Mouse (Mus musculus) myocyte (in vitro differentiated cells): ENCODE measurements around the gene Dohh. TPM values are rescaled to one million over a fixed set of nuclear protein-coding genes. Genes with fewer than 3 reads are reported as not detected.

Experiments used
- H3K27me3 ChIP-seq: one replicate; pipeline ENCODE4 v1.6.1; 2011; ENCODE audit not compliant: control insufficient read depth, insufficient read depth, insufficient read length
- H3K36me3 ChIP-seq: one replicate; pipeline ENCODE4 v1.6.1; 2011; ENCODE audit not compliant: control insufficient read depth, insufficient read depth
- H3K4me2 ChIP-seq: one replicate; pipeline ENCODE4 v1.6.1; 2011; ENCODE audit warnings: low read depth, control low read depth
- H3K4me3 ChIP-seq: one replicate; pipeline ENCODE4 v1.5.1; 2011; ENCODE audit warnings: mild to moderate bottlenecking, control low read depth, moderate library complexity
- H3K79me2 ChIP-seq: one replicate; pipeline ENCODE4 v1.6.1; 2011; ENCODE audit not compliant: control insufficient read depth, insufficient read depth
- H3ac ChIP-seq: one replicate; pipeline ENCODE4 v1.6.1; 2011; ENCODE audit not compliant: control insufficient read depth, insufficient read length
- CEBPB ChIP-seq: IDR thresholded peaks from 2 replicates; pipeline ENCODE4 v1.6.1; 2011; ENCODE audit warnings: mild to moderate bottlenecking, moderate library complexity; ENCODE audit not compliant: poor library complexity, insufficient read depth, severe bottlenecking
- E2F4 ChIP-seq: IDR thresholded peaks from one replicate; pipeline ENCODE4 v1.6.1; 2011; ENCODE audit warnings: mild to moderate bottlenecking, control low read depth, moderate library complexity; ENCODE audit not compliant: insufficient read depth
- MAX ChIP-seq: IDR thresholded peaks from one replicate; pipeline ENCODE4 v1.6.1; 2011; ENCODE audit warnings: low read depth, mild to moderate bottlenecking, control low read depth
- MYOD1 ChIP-seq, 3 experiments: IDR thresholded peaks; one replicate each; pipeline ENCODE4 v1.6.1; 2011; ENCODE audit warnings: control low read depth in 2 of 3, low read depth in 2 of 3, mild to moderate bottlenecking in 2 of 3, moderate library complexity in 1 of 3; ENCODE audit not compliant: insufficient read length in 2 of 3, control insufficient read depth in 1 of 3
- MYOG ChIP-seq, 3 experiments: IDR thresholded peaks; one replicate each; pipeline ENCODE4 v1.6.1; 2011; ENCODE audit warnings: control low read depth in 2 of 3, low read depth in 2 of 3, mild to moderate bottlenecking in 2 of 3; ENCODE audit not compliant: insufficient read length in 2 of 3, control insufficient read depth in 1 of 3, insufficient read depth in 1 of 3
- POLR2A ChIP-seq: IDR thresholded peaks from one replicate; pipeline ENCODE4 v1.6.1; 2011; ENCODE audit warnings: low read depth, mild to moderate bottlenecking, control low read depth, moderate library complexity; ENCODE audit not compliant: insufficient read length
- POLR2AphosphoS2 ChIP-seq: IDR thresholded peaks from one replicate; pipeline ENCODE4 v1.6.1; 2011; ENCODE audit warnings: low read depth, control low read depth; ENCODE audit not compliant: insufficient read length
- REST ChIP-seq: IDR thresholded peaks from one replicate; pipeline ENCODE4 v1.6.1; 2011; ENCODE audit warnings: mild to moderate bottlenecking, control low read depth, moderate library complexity; ENCODE audit not compliant: insufficient read depth, insufficient read length
- SRF ChIP-seq: IDR thresholded peaks from one replicate; pipeline ENCODE4 v1.6.1; 2011; ENCODE audit warnings: low read depth; ENCODE audit not compliant: control insufficient read depth, insufficient read length
- TCF12 ChIP-seq: IDR thresholded peaks from one replicate; pipeline ENCODE4 v1.6.1; 2011; ENCODE audit warnings: mild to moderate bottlenecking, control low read depth; ENCODE audit not compliant: poor library complexity, insufficient read depth, severe bottlenecking
- TCF3 ChIP-seq: IDR thresholded peaks from one replicate; pipeline ENCODE4 v1.6.1; 2011; ENCODE audit warnings: low read depth, control low read depth; ENCODE audit not compliant: insufficient read length
- USF1 ChIP-seq: IDR thresholded peaks from one replicate; pipeline ENCODE4 v1.6.1; 2011; ENCODE audit warnings: low read depth, mild to moderate bottlenecking, control low read depth, moderate library complexity
- polyA plus RNA-seq: library from polyadenylated mRNA; unstranded; fragments of >200 nt; fragmentation: generic; extraction: Trizol; gene quantifications from one replicate; pipeline ENCODE4 v1.2.1, GENCODE M21; 2012; ENCODE audit warnings: missing spikeins

The Dohh gene
- polyA plus RNA-seq, 1 experiment = 103 TPM

DNA sequence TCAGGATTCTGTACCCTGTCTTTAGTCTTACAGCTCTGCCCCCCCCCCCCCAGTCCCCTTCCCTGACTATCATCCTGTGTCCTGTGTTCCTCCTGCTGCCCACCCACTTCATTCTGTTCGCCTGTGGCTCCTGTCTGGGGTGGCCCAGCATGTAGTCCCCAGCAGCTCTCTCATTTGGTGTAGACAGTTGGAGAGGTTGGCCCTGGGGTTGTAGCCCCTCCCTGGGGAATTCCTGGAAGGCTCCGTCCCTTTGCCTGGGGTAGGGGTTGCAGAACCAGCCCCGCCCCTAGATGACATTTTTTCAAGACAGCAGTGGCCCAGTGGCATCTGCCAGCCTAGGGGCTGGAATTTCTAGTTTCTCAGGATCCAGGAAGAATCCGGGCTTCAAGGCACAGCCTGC lies 26.0 kb upstream of the Dohh start:
- H3K4me3 ChIP-seq = peak overlapping the region; percentile 55
- peaks cover 5% of the 10 kb centered on the region for H3K79me2 ChIP-seq
- no peaks in the 10 kb centered on the region for H3K36me3 ChIP-seq
- no peaks in the 10 kb centered on the region for H3K27me3 ChIP-seq
- TF ChIP-seq POLR2A (no peak), MYOG (IDR thresholded peaks at IDR 0.05; ENCODE audit: control insufficient read depth in 1 of 3, insufficient read depth in 1 of 3, insufficient read length in 2 of 3, low read depth in 2 of 3) (peak in 1 of 3 experiments; percentile 40), TCF12 (no peak), CEBPB (no peak)
- H3ac ChIP-seq = peak overlapping the region; percentile 25
- peak overlapping the region; percentile 92 for H3K4me2 ChIP-seq

DNA sequence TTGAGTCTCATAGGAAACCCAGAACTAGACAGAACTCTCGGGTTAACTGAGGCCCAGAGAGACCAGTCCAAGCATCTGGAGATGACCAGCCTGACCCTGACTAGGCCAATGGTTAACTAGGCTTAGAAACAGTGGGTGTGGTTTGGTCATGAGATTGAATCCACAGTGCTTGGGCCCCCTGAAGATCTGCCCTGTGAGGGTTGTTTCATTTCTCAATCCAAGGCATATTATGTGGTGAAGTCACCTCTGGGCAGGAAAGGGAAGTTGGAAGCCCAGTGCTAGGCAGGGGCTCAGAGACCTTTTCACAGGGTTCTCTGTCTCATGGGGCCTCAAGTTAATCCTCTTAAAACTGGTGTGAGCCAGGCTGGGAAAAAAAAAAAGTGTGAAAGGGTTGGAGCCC lies 25.4 kb upstream of the Dohh start:
- H3K4me3 ChIP-seq = peak overlapping the region; percentile 55
- no peak overlapping the region for H3ac ChIP-seq
- TF ChIP-seq SRF (no peak), REST (no peak), MYOD1 (IDR thresholded peaks at IDR 0.05; ENCODE audit: control insufficient read depth in 1 of 3, insufficient read length in 2 of 3, low read depth in 2 of 3) (no peak), MAX (no peak), POLR2A (no peak), TCF12 (no peak), E2F4 (no peak), POLR2AphosphoS2 (no peak), MYOG (IDR thresholded peaks at IDR 0.05; ENCODE audit: control insufficient read depth in 1 of 3, insufficient read depth in 1 of 3, insufficient read length in 2 of 3, low read depth in 2 of 3) (no peak)
- H3K27me3 ChIP-seq = no peaks in the 10 kb centered on the region
- no peaks in the 10 kb centered on the region for H3K36me3 ChIP-seq
- peak overlapping the region; percentile 92 for H3K4me2 ChIP-seq
- H3K79me2 ChIP-seq = peaks cover 5% of the 10 kb centered on the region

DNA sequence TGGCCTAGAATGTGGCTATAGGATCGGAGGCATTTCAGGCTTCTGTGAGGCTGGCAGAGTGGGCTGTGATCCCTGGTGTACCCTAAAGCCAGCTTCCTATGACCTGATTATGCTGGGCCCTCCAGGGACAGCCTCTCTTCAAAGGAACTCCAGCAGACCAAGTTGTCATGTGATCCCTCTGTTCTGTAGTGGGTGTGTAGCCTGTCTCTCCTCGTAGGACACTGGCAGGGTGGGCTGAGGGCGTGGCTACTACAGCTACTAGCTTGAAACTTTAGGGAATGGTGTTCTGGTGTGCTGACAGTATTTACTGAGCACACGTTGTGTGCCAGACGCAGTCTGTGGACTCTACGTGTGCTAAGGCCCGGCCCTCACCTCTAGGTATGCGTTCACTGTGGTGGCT lies 23.5 kb upstream of the Dohh start:
- Histone ChIP-seq H3K79me2 (peaks cover 5% of the 10 kb centered on the region), H3K4me2 (peak overlapping the region; percentile 44), H3K36me3 (no peaks in the 10 kb centered on the region), H3ac (no peak overlapping the region), H3K4me3 (no peak overlapping the region), H3K27me3 (no peaks in the 10 kb centered on the region)
- TF ChIP-seq REST = no peak
- TF ChIP-seq SRF = no peak
- TF ChIP-seq TCF3 = no peak
- peak; percentile 39 for TF ChIP-seq USF1
- TF ChIP-seq MYOG (IDR thresholded peaks at IDR 0.05; ENCODE audit: control insufficient read depth in 1 of 3, insufficient read depth in 1 of 3, insufficient read length in 2 of 3, low read depth in 2 of 3) = no peak
- no peak for TF ChIP-seq POLR2AphosphoS2

DNA sequence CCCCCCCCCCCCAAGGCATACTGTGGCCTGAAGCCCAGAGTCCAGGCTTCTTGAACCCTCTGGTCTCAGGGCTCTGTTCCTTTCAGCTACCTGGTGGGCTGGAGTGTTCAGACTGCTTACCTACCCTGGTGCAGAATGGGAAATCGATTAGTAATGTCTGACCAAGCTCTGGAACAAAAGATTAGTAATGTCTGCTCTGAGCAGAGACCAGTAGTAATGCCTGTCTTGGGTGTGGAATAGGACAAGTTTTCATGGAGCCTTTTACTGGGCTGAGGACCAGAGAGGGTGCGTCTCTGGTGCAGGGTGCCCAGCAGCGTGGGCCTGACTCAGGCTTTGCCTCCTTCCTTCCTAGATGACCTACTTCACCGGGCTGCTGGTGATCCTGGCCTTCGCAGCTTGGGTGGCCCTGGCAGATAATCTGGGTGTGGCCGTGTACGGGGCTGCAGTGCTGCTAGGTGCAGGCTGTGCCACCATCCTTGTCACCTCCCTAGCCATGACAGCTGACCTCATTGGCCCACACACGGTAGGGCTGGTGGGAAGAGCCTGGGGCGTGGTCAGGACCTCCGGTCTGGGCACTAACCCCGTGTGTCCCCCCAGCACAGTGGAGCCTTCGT lies 21.8 kb upstream of the Dohh start:
- no peak overlapping the region for H3ac ChIP-seq
- TF ChIP-seq POLR2A (no peak), MYOG (IDR thresholded peaks at IDR 0.05; ENCODE audit: control insufficient read depth in 1 of 3, insufficient read depth in 1 of 3, insufficient read length in 2 of 3, low read depth in 2 of 3) (no peak), E2F4 (no peak), USF1 (no peak), CEBPB (no peak), MAX (no peak), POLR2AphosphoS2 (no peak), REST (no peak)
- H3K4me3 ChIP-seq = no peak overlapping the region
- H3K79me2 ChIP-seq = peaks cover 5% of the 10 kb centered on the region
- H3K4me2 ChIP-seq = no peak overlapping the region
- peaks cover 9% of the 10 kb centered on the region for H3K36me3 ChIP-seq
- H3K27me3 ChIP-seq = no peaks in the 10 kb centered on the region

DNA sequence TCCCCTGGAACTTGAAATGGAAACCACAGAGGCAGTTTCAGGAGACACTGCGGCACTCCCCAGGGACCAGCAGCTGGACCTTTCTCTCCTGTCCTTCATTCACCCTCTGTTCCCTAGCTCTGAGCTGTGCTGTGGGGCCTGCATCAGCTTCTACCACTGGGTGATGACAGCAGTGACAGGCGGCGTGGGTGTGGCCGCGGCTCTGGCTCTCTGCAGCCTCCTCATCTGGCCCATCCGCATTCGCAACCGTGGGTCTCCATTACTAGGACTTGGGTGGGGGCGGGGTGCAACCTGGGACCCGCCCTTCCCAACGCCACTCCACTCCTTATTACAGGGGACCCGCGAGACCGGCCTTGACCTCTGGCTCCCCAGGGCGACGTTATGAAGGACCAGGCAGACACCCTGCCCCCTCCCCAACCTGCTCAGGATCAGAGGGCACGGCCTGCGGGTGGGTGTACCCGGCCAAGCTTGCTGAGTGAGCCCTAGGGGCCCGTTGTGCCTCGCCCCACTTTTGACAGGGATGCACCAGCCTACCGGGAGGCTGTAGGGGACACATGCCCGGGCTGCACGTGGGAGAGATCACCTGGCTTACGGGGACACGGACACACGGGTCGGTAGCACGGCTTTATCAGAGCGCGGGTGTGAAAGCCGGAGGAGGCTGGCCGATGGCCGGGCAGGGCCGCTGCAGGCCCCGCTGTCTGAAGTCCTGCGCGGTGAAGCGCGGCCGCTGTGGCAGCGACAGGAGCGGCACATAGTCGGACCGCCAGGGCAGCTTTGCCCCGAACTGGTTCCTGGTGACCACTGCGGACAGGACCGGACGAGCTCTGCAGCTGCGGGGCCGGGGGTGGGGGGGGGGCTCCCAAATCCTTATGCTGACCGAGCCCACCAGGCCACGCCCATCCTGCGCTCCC lies 20.5 kb upstream of the Dohh start:
- Histone ChIP-seq H3K4me2 (no peak overlapping the region), H3K36me3 (peaks cover 14% of the 10 kb centered on the region), H3ac (no peak overlapping the region), H3K79me2 (peaks cover 2% of the 10 kb centered on the region), H3K27me3 (no peaks in the 10 kb centered on the region), H3K4me3 (no peak overlapping the region)
- TF ChIP-seq POLR2A = peak; percentile 20
- no peak for TF ChIP-seq TCF3
